Mouse (Mus musculus) forebrain, embryonic 11.5 days (tissue): Measurements from ENCODE around the gene Prim2. TPM values are rescaled to one million over a fixed set of nuclear protein-coding genes. Genes with fewer than 3 reads are reported as not detected.

ENCODE experiments used
- ATAC-seq: fragments of 200-750 bp; cut with Nextera tagmentation; replicated peaks from 2 replicates; pipeline ENCODE4 v1.8.0; 2017; ENCODE audit warnings: moderate TSS enrichment; ENCODE audit not compliant: low FRiP score
- DNase-seq: peaks from one replicate; pipeline ENCODE4 v3.0.0-alpha.2; 2017; ENCODE audit warnings: low spot score
- H3K27ac ChIP-seq: fragments of 300-500 bp; sonication (generic); 2 replicates; pipeline ENCODE4 v1.5.1; 2014; ENCODE audit warnings: low read depth, low read length
- H3K27me3 ChIP-seq: fragments of 300-500 bp; sonication (generic); 2 replicates; pipeline ENCODE4 v1.6.1; 2014; ENCODE audit warnings: mild to moderate bottlenecking, low read length, mixed read lengths; ENCODE audit not compliant: control insufficient read depth, insufficient read depth
- H3K36me3 ChIP-seq: fragments of 300-500 bp; sonication (generic); 2 replicates; pipeline ENCODE4 v1.6.1; 2014; ENCODE audit warnings: mild to moderate bottlenecking, low read length, moderate library complexity, mixed read lengths; ENCODE audit not compliant: control insufficient read depth, insufficient read depth
- H3K4me1 ChIP-seq: fragments of 300-500 bp; sonication (generic); replicated peaks from 2 replicates; pipeline ENCODE4 v1.6.1; 2014; ENCODE audit warnings: low read length, mixed read lengths; ENCODE audit not compliant: control insufficient read depth, insufficient read depth
- H3K4me2 ChIP-seq: fragments of 300-500 bp; sonication (generic); 2 replicates; pipeline ENCODE4 v1.6.1; 2014; ENCODE audit warnings: low read depth, mild to moderate bottlenecking, low read length, moderate library complexity, mixed read lengths; ENCODE audit not compliant: severe bottlenecking
- H3K4me3 ChIP-seq: fragments of 300-500 bp; sonication (generic); 2 replicates; pipeline ENCODE4 v1.5.1; 2014; ENCODE audit warnings: low read depth, low read length
- H3K9ac ChIP-seq: fragments of 300-500 bp; sonication (generic); 2 replicates; pipeline ENCODE4 v1.6.1; 2014; ENCODE audit warnings: low read length
- H3K9me3 ChIP-seq: fragments of 300-500 bp; sonication (generic); 2 replicates; pipeline ENCODE4 v1.6.1; 2016; ENCODE audit warnings: low read length, mixed read lengths; ENCODE audit not compliant: control insufficient read depth
- WGBS: fragments of 180-500 bp; shearing (Covaris S2); extraction: QIAGEN DNeasy Blood & Tissue Kit; methylation state at CpG from one replicate; pipeline ENCODE4 v1.1.7; 2014; 5-methylcytosine and 5-hydroxymethylcytosine counted together
- polyA plus RNA-seq: library from polyadenylated mRNA; unstranded; fragments of >200 nt; fragmentation: Nextera tagmentation; extraction: Ambion mirVana; gene quantifications from 2 replicates; pipeline ENCODE4 v1.2.1, GENCODE M21; 2014

Gene Prim2
- polyA plus RNA-seq, 1 experiment from 2014 or later: 58.8 TPM

DNA sequence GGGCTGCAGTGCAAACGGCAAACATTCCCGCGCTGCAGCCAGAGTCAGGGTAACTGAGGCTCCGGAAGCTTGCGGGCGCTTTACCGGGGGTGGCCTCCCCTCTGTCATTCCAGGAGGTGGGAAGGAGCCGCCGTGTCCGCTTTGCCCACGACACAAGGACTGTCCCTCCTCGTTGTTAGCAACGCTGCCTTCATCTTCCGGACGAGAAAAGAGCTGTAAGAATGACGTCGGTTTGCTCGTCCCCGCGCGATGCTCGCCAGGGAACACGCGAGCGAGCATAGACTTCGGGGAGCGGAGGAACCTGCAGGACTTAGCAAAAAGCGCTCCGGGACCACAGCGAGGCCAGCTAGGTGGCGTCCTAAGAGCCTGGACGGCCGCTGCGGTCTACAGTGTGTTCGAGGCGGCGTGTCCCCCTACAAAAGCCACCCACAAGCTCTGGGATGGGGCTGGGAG lies 595 bp upstream of the Prim2 start:
- WGBS: under 1% methylated on average over 37 of the region's 37 CpGs
- Histone ChIP-seq H3K4me1 (no peaks in the 10 kb centered on the region), H3K27ac (peak overlapping the region; percentile 51), H3K27me3 (no peaks in the 10 kb centered on the region), H3K4me3 (peak overlapping the region; percentile 71), H3K9me3 (no peaks in the 10 kb centered on the region), H3K9ac (peak overlapping the region; percentile 75), H3K36me3 (no peaks in the 10 kb centered on the region; the same call in 1 of the 2 replicates), H3K4me2 (peak overlapping the region; percentile 83)
- ATAC-seq (peak; percentile 73), DNase-seq (peak; percentile 84)

DNA sequence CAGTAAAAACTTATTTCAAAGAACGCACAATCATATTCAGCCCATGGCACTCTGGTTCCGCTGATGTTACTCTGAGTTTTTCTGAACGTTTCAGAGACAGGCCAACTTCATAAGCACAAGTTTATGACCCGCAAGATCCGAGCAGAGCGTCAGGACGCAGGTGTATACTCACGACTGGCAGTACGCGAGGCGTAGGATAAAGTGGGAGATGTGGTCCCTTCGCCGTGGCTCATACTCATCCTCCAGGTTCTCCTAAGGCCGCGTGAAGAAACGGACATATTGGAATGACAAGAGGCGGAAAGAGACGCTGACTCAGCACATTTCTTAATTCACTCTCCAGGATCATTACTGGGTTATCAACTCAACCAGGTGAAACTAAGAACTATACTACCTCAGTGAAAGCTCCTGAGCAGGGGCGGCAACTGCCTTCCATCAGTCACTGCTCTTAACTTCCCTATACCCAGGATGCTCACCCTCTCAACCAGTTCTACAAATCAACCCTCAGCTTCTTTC lies 5.9 kb downstream of the Prim2 start:
- DNase-seq (no peak), ATAC-seq (0 out of 2 replicates have a peak, but pooled peaks have one; percentile 51)
- Histone ChIP-seq H3K36me3 (no peaks in the 10 kb centered on the region; the same call in 1 of the 2 replicates), H3K27me3 (no peaks in the 10 kb centered on the region), H3K27ac (no peak overlapping the region), H3K4me3 (no peak overlapping the region), H3K4me2 (no peak overlapping the region), H3K4me1 (no peaks in the 10 kb centered on the region), H3K9ac (no peak overlapping the region), H3K9me3 (no peaks in the 10 kb centered on the region)
- WGBS: 88% methylated on average over 19 of the region's 19 CpGs

DNA sequence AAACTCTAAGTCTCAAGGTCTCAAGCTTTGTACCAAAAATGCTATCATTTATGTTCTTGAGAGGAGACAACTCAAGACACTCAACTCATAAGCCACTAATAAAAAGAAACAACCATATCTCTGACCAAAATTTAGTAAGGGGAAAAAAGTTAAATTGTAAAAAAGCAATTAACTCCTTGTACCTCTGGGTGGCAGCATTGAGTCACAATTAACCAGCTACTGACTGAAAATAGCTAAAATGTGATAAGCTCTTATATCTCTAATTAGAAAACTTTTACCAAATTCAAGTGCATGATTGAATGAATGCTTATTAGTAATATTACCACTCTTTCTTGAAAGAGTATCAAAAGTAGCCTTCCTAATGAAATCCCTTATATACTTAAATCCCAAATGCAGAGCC lies 6.4 kb downstream of the Prim2 start:
- DNase-seq (no peak), ATAC-seq (no peak)
- Histone ChIP-seq H3K9ac (no peak overlapping the region), H3K4me2 (no peak overlapping the region), H3K4me3 (no peak overlapping the region), H3K27me3 (no peaks in the 10 kb centered on the region), H3K4me1 (no peaks in the 10 kb centered on the region), H3K36me3 (no peaks in the 10 kb centered on the region; the same call in 1 of the 2 replicates), H3K9me3 (no peaks in the 10 kb centered on the region), H3K27ac (no peak overlapping the region)

GRCm38 (mm10) chr1:33658302-33658701 lies 11.3 kb downstream of the Prim2 start:
- Histone ChIP-seq H3K4me2 (no peak overlapping the region), H3K27me3 (no peaks in the 10 kb centered on the region), H3K4me3 (no peak overlapping the region), H3K9ac (no peak overlapping the region), H3K36me3 (no peaks in the 10 kb centered on the region; the same call in 1 of the 2 replicates), H3K4me1 (no peaks in the 10 kb centered on the region), H3K9me3 (no peaks in the 10 kb centered on the region), H3K27ac (no peak overlapping the region)
- DNase-seq (no peak), ATAC-seq (no peak)
- WGBS: 84% methylated on average over 4 of the region's 4 CpGs

DNA sequence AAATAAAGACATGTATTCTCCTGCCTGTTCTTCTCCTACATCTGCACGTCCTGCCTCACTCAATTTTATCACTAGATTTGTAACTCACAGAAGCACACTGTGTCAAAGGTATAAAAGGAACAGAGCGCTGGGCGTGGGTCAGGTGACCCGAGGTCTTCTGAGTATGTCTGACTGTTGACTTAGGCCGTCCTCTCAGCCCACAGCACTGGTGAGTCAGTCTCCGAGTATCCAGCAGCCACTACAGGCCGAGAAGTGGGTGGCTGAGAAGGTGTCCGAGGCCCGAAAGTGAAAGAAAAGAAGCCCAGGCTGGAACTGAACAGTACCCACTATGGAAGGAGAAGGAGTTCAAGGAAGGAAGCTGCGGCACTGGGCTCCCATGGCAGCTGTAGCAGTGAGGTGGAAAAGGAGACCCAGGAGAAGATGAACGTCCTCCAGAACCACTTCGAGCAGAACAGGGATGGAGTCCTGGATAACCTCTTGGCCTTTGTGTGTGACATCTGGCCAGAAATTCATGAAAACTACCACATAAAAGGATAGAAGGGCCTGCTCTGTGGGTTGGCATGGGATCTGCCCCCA lies 11.9 kb downstream of the Prim2 start:
- Histone ChIP-seq H3K27ac (no peak overlapping the region), H3K9ac (no peak overlapping the region), H3K4me1 (no peaks in the 10 kb centered on the region), H3K27me3 (no peaks in the 10 kb centered on the region), H3K36me3 (no peaks in the 10 kb centered on the region; the same call in 1 of the 2 replicates), H3K4me3 (no peak overlapping the region), H3K4me2 (no peak overlapping the region), H3K9me3 (no peaks in the 10 kb centered on the region)
- DNase-seq (no peak), ATAC-seq (no peak)
- 91% methylated on average over 12 of the region's 12 CpGs for WGBS

GRCm38 (mm10) chr1:33650875-33651274 lies 18.7 kb downstream of the Prim2 start:
- H3K4me2 ChIP-seq: no peak overlapping the region
- H3K27me3 ChIP-seq: no peaks in the 10 kb centered on the region
- H3K4me1 ChIP-seq: no peaks in the 10 kb centered on the region
- no peaks in the 10 kb centered on the region for H3K9me3 ChIP-seq
- no peaks in the 10 kb centered on the region for H3K36me3 ChIP-seq
- H3K4me3 ChIP-seq: no peak overlapping the region
- H3K9ac ChIP-seq: no peak overlapping the region
- no peak for DNase-seq
- 93% methylated on average over 11 of the region's 11 CpGs for WGBS
- ATAC-seq: no peak
- H3K27ac ChIP-seq: no peak overlapping the region

DNA sequence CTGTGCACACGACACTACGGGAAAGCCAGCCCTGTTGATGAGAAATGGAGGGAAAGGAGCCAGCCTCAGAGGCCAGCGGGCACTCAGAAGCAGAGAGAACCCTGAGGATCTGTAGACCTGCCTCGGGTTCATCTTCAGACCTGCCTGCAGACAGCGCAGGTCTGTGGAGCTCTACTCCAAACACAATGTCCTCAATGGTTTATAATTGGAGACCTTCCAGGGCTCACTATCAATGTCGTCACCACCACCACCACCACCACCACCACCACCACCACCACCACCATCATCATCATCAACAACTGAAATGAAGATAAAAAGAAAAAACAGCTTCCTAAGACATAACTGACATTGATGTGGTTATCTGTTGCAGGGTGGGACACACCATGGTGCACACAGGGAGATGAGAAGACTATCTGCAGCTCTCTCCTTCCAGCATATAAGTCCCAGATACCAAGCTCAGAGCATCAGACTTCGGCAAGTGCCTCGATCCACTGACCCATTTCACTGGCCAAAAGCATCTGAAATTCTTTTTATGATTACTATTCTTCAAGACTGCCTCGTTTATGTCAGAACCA lies 20.0 kb downstream of the Prim2 start:
- H3K4me1 ChIP-seq: no peaks in the 10 kb centered on the region
- DNase-seq (no peak), ATAC-seq (no peak)
- no peak overlapping the region for H3K4me2 ChIP-seq
- 95% methylated on average over 9 of the region's 9 CpGs for WGBS
- H3K4me3 ChIP-seq: no peak overlapping the region
- no peaks in the 10 kb centered on the region for H3K9me3 ChIP-seq
- H3K36me3 ChIP-seq: no peaks in the 10 kb centered on the region
- no peak overlapping the region for H3K27ac ChIP-seq
- no peaks in the 10 kb centered on the region for H3K27me3 ChIP-seq
- no peak overlapping the region for H3K9ac ChIP-seq

GRCm38 (mm10) chr1:33649021-33649420 lies 20.6 kb downstream of the Prim2 start:
- H3K27ac ChIP-seq: no peak overlapping the region
- DNase-seq: no peak
- 88% methylated on average over 4 of the region's 4 CpGs for WGBS
- H3K4me2 ChIP-seq: no peak overlapping the region
- no peaks in the 10 kb centered on the region for H3K36me3 ChIP-seq
- no peaks in the 10 kb centered on the region for H3K9me3 ChIP-seq
- H3K4me3 ChIP-seq: no peak overlapping the region
- no peak for ATAC-seq
- no peaks in the 10 kb centered on the region for H3K4me1 ChIP-seq
- no peaks in the 10 kb centered on the region for H3K27me3 ChIP-seq
- H3K9ac ChIP-seq: no peak overlapping the region

GRCm38 (mm10) chr1:33647661-33648060 lies 21.9 kb downstream of the Prim2 start:
- H3K4me1 ChIP-seq: no peaks in the 10 kb centered on the region
- no peaks in the 10 kb centered on the region; the same call in 1 of the 2 replicates for H3K36me3 ChIP-seq
- no peaks in the 10 kb centered on the region for H3K27me3 ChIP-seq
- H3K9me3 ChIP-seq: no peaks in the 10 kb centered on the region
- no peak for ATAC-seq
- no peak overlapping the region for H3K4me2 ChIP-seq
- no peak overlapping the region for H3K9ac ChIP-seq
- no peak for DNase-seq
- 87% methylated on average over 4 of the region's 4 CpGs for WGBS
- H3K4me3 ChIP-seq: no peak overlapping the region
- no peak overlapping the region for H3K27ac ChIP-seq
